Mouse (Mus musculus) heart, postnatal 4 days (tissue): Measurements from ENCODE around the gene Slc39a9. TPM values are rescaled to one million over a fixed set of nuclear protein-coding genes. Genes with fewer than 3 reads are reported as not detected.

Source experiments
- DNase-seq: peaks from one replicate; pipeline ENCODE4 v3.0.0; 2021
- total RNA-seq, 2 experiments: library from RNA; stranded (reverse); gene quantifications; 2 replicates each; pipeline ENCODE4 v1.2.3; 2021

Slc39a9 gene
- total RNA-seq, 2 experiments from 2014 or later, result 25.0 to 28.8 TPM

DNA sequence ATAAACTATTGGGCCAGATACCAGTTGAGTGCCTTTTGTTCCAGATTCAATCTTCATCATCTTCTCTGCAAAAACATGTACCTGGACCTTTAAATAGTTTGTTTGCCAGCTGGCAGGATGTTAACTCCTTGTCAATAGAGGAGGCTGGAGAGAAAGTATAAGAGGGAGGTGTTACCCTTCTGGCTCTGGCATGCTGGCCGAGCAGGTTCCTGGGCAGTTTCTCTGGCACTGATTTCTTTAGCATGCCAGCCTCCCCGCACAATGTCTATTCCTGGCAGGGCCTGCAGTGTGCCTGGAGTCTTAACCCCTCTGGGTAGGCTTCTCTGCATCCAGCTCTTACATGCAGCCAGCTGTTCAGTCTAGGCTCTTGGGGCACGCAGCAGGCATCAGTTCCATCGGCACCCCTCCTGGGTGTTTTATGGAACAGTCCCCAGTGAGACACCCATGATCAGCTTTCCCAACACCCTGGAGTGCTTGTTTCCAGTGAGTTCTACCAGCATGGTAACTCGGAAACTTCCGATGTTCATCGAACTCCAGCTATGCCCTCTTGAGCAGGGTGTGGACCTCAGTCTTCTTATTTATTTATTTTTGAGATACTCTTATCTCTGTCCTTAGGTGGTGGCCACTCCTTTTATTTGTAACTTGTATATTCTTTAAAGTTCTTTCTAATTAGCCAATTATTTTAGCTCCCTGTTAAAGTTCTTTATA is 10.4 kb downstream of the Slc39a9 start:
- DNase-seq, result peak; percentile 63

DNA sequence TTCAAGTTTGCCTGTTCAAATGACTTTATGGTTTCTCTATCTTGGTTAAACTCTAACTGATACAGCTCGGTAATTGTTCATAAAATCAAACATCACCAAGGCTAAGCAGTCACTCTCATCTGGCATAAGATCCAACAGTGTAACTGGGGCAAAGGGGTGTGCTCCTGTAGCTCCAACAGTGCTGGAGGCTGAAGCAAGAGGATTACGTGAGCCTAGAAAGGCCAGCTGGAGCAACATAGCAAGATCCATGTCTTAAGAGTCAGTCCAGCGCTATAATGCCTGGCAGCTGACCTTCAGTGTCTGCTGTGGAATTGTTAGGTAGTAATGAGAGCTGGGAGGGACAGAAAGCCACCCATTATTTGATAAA is 11.0 kb downstream of the Slc39a9 start:
- DNase-seq, result no peak

DNA sequence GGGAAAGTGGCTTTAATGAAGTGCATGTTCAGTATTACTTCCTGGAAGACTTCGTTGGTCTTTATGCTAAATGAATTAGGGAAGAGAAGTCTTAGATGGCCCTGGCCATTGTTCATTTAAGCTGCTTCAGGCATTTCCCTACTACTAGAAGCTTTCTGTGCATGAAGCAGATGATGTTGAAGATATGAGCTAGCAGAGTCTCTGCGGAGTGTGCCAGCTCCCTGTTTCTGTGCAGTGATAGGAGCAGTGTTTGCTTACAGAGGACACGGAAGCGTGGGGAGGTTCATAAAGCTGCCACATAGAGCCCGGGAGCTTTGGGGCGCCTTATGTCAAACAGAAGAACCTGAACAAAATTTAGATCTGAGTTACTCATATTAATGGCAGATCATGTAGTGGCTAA is 15.0 kb downstream of the Slc39a9 start:
- DNase-seq, result no peak

DNA sequence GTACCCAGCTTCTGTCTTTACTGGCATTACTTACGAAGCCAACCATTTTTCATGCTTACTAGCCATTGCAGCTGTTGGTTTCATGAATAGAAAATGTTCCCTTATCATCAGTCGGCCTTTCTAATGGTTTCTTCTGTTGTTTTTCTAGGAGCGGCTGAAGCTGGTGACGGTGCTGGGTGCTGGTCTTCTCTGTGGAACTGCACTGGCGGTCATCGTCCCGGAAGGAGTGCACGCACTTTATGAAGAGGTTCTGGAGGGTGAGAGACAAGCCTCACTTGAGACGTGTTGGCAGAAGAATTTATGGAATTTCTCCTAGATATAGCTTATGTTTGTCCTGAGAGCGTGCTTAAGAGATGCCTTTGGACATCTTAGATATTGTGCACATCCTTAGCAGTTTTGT is 18.6 kb downstream of the Slc39a9 start:
- DNase-seq, result no peak

DNA sequence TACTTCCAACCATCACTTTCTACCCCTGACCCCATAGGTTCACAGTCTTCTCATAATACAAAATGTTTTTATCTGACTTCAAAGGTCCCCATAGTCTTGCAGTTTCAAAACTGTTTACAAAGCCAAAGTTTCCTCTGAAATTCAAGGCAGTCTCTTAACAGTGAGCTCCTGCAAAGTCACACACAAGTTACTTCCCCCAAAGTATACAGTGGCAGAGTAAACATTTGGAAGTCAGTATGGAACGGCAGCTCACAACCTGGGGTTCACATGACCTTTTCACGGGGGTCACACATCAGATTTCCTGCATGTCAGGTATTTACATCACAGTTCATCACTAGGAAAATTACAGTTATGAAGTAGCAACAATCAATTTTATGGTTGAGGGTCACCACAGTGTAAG is 20.3 kb downstream of the Slc39a9 start:
- no peak for DNase-seq

DNA sequence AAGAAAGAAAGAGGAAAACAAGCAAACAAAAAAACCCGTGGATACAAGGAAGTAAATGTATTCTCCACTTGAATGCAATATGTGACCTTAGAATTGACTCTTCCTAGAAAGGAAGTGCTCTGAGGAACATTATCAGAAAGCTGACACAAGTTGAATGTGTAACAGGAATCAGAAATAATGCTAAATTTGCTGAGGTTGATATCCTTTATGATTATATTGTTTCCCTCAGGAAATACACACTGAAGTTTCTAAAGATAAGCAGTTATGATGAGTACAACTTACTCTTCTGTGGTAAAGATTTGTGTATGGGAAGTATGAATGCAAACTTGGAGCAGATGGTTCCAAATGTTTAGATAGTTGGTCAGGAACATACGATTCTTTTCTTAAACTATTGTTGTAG is 24.7 kb downstream of the Slc39a9 start:
- DNase-seq, result no peak

DNA sequence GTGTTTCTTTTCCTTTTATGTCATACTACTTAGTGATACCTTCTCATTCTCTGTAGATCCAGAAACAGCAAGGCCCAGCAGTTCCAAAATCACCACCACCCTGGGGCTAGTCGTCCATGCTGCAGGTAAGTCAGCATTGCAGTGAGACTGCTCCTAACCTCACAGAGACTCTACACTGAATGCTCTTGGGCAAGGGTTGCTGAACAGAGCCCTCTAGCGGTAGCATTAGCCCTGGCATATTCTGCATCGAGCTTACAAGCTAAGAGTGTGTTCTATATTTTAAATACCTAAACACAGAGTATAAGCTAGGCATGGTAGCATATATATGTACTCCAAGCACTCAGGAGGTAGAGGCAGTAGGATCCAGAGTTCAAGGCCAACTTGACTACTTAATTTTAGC is 29.5 kb downstream of the Slc39a9 start:
- DNase-seq, result peak; percentile 68

DNA sequence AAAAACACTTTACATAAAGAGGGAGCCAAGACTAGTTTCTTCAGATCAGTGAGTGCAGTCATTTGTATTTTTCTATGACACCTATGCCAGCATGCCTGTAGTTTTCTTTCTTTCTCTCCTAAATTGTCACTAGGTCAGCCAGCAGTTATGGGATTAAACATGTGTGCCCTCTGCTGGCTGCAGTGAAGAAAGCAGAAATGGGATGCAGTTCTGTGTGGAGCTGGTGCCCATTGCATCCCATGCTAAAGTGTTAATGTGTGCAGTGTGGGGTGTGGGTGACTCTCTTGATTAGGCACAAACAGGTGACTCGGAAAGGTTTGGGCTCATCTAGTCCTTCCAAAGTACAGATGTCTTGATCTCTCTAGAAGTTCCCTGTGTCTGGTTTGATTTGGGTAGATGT is 37.7 kb downstream of the Slc39a9 start:
- peak; percentile 49 for DNase-seq

DNA sequence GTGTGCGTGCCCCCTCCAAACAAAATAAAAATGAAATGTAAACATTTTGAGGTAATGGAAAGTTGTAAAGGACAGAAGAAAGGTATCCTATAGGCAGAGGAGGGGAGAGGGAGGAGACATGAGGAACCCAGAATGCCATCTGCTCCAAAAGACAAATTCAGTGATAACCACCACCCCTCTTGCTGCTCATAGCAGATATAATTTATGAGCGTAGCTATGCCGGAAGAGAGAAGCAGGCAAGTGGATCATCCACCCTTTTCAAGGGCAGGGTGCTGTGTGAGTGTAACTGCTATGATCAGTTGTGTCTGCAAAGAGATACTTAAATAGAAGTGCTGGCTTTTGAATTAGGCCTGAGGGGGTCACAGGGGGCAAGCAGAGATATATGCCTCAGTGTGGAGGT is 39.9 kb downstream of the Slc39a9 start:
- DNase-seq, result no peak

DNA sequence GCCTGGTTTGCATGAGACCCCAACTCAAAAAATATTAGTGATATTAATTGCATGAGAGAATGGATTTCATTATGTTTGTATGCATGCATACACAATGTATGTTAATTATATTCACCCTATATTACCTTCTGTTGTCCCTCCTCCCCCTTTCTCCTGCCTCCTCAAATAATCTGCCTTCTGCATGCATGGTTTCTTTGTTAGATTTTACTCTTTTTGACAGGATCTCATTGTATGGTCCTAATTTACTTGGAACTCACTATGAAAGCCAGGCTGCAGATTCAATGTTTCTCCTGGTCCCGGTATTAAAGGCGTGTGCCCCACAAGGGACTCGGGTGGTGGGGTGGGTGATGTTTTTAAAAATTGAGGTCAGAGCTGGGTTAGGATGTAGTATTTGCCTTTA is 40.6 kb downstream of the Slc39a9 start:
- DNase-seq, result no peak

DNA sequence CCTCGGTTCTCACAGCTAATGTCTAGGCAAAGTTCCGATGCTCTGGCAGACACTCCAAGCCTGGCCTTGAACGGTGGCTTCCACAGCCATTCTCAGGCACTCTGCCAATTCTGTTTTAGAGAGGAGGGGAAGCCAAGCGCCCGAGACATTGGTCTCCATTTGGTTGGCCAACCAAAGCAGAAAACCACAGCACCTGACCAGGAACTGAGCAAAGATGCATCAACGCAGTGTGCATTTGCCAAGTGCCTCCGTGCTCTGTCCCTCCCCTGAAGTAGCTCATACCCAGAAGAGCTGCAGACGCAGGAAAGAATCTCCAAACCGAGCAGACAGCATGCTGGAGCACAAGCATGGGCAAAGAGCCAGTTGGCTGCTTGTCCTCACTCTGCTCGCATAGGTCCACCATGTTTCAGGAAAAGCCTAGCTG is 44.1 kb downstream of the Slc39a9 start:
- peak; percentile 65 for DNase-seq

DNA sequence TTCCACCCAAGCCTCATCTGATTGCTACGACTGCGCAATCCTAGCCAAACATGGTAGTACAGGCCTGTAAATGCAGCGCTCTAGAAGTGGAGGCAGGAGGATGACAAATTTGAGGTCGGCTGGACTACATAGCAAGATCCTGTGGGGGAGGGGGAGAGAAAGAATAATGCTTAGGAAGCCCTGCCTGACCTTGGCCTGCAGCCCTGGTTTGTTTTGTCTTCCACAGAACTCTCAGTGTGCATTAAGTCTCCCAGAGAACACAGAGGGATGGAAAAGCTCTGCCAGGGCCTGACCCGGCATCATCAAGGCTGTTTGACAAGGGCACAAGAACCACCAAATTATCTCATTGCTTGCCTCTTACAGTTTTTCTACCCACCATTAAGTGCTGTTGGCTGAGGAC is 46.0 kb downstream of the Slc39a9 start:
- no peak for DNase-seq

DNA sequence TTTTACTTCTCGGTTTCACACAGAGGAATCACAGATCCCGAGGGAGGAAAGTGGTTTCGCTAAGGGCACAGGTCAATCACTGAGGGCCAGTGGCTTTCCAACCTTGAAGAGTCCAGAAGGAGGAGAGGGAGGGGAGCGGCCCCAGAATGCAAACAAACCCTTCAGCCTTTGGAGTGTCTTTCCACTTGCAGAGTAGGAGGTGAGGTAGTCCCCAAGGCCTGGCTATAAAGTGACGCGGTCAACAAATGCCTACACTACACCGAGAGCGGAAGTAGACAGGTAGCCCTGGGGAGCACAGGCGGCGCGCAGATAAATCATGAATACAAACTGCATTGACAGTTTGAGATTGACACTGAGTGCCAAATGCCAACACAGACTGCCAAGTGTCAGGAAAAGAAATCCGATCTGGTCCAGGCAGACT is 48.0 kb downstream of the Slc39a9 start:
- no peak for DNase-seq

DNA sequence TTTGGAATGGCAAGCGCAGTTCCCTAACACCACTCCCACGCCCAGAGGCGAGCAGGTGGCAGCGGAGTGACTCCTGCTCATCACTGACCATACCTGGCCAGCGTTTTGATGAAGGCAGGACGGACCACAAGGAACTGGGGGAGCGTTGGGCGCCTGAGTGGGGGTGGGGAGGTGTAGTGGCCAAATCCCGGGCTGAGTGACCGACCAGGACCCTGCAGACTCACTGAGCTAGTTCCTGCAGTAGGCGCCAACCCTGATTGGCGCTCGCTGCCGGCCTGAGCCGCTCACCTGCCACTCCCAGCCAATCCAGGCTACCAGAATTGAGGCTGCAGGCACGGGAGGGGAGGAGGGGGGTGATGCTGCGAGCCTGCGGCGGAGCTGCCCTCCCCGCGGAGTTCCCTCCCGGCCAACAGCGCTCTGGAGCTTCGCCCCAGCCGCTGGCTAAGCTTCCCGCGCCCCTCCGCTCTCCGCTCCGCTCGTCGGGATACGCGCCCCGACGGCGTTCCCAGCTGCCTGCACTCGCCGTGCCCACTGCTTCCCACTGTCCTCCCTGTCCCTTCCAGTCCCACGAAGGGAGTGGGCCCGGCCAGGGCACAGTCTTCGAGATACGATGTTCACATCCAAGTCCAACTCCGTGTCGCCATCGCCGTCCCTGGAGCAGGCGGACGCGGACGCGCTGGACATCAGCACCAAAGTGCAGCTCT is 48.7 kb downstream of the Slc39a9 start, which contains the start of gene Plekhd1:
TSS of gene Plekhd1 (plus strand) at position 323 of the 704 bp plus-strand sequence.
- DNase-seq, result peak; percentile 44

DNA sequence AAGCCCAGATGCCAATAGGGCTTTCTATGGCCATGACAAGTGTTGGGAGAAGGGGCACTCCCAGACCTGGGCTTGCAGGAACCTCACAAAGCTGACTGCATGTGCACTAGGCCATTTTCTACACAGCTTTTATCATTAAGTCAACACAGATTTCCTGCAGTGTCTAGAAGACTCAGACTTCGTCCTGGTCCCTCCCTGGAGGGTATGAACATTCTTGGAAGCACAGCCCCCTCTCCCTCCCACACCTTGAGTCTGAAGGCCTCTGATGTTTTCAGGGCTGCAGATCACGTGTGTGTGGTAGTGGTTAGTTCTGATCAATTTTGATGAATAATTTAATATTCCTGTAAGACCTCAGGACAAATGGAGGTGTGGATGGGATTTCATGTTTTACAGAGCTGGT is 50.0 kb downstream of the Slc39a9 start:
- no peak for DNase-seq

DNA sequence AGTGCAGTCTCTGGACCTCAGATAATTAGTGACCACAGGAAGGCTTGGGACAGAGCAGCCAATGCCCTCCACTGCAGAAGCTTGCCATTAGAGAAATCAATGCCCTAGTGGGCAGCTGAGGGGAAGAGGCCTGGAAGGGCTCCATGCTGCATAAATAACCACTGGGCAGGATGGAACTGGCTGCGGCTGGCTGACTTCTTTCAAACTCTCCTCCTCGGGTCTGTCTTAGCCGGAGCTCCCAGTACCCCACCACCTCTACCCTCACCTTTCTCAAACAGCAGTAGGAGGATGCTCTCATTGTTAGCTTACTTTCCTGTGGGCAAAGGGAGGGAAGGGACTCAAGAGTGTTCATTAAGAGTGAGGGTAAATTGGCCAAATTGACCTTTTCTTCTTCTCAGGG is 51.3 kb downstream of the Slc39a9 start:
- no peak for DNase-seq

DNA sequence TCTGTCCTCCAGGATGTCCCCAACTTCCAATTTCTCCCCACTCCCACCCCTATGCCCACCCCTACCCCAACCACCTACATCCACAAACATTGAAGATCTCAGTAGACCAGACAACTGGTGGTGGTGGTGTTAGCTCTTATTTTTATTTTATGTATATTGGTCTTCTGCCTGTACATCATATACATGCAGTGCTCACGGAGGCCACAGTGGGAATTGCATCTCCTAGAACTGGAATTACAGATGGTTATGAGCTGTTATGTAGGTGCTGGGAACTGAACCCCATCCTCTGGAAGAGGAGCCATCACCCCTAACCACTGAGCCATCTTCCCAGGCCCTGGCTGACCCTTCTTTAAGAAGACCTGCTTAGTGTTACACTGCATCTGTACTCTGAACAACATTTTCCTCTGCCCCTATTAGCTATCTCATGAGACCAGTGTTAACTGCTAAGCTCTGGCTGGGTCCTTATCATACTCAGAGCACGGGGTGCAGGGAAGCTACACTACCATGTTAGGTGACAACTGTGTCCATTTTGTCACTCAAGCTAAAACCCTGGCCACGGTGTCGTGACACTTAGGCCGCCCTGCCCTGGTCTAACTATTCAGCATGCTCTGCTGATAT is 55.0 kb downstream of the Slc39a9 start:
- no peak for DNase-seq

DNA sequence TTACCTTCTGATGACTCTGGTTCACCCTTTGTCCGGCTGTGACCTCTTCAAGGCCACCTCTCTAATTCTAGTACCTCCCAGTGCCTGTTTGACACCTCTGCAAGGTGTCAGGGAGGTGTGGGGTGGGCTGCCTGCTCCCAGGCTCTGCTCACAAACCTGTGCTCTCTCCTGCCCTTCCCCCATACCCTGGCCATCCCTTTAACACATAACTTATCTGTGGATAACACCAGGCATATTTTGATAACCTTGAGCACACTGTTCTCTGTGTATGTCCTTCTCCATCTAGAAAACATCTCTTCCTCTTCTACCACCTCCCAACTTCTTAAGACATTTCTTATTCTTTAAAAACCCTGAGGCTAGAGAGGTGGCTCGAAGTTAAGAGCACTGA is 55.5 kb downstream of the Slc39a9 start:
- DNase-seq, result no peak

DNA sequence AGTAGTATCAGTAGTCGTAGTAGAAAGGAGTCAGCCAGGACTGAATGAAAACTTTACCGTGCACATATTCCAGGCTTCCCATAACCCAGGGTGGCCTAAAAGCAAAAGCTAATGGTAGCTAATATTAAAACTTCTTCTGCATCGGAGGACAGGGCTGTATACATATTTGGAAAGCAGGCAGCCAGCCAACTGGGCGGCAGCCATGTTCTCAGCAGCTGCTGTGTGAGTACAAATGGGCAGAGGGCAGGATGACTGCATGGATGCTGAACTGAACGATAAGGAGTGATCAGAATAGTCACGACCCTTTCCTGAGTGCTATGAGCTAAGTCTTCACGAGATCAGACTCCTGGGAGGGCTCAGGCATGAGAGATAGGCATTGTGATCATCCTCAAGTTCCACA is 57.6 kb downstream of the Slc39a9 start:
- peak; percentile 54 for DNase-seq

DNA sequence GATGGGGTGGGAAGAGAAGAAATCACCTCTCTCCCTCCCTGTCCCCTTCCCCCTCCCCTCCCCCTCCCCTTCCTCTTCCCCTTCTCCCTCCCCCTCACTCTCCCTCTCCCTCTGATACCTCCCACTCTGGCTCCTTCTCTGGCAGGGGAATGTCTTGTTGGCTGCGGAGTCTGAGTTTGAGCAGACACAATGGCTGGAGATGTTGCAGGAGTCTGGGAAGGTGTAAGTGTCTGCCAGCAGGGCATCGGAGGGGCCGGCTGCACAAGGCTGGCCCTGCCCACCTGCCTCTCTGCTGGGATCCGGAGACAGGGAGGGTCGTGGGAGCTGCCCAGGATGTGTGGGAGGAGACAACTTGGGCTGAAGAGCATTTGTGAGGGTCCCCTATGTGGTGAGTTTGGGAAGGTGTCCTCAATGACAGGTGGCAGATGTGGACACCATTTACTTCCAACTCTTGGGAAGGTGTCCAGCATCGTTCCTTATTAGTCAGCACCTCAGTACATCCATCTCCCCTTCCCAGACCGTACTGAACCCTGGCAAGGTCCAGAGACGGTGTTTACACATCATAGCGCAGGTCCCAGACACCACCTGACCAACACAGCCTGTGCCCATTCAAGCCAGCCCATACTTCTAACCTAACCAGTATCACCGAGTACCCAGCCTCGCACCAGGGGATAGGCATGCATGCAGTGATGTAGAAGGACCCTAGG is 62.7 kb downstream of the Slc39a9 start:
- DNase-seq, result no peak

DNA sequence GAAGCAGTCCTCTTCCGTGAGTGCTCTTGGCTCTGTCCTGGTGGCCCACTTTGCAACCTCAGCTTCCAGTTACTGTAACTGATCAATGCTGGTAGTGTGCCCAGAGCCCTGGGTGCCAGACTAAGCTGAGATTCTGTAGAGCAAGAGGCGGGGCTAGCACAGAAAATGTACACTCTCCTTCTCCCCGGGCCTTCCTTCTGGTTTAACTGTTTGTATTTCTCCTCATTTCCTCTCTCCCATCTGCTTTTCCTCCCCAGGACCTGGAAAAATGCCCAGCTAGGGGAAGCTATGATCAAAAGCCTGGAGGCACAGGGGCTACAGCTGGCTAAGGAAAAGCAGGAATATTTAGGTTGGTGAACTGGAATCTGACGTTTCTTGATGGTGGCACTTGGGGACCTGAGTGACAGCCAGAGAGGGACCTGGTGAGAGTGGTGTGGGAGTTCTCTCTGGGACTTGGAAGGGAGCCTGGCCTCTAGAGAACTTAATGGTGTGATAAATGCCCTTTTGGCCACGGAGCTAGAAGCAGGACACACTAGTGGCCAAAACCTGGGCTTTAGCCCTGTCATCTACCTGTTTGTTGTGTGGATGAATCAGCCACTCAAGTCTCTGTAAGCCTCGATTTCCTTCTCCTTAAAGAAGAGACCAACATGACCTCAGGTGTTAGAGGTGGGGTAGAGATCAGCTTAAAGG is 63.4 kb downstream of the Slc39a9 start:
- no peak for DNase-seq

DNA sequence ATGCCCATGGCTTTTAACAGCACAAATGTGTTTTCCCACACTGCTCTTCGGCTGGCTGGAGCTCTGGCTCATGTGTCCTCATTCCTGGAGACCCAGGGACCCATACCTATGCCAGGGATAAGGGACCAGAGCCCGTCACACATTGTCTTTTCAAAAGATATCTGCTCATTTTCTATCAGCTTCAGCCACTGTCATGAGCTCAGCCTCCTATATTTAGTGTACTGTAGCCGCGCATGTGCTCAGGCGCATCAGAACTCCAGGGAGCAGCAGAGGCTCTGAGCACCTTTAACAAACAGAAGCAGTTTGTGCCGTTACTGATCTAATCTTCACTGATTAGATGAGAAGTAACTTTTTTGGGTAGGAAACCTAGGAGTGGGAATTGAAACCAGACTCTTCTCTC is 72.2 kb downstream of the Slc39a9 start:
- DNase-seq, result no peak

DNA sequence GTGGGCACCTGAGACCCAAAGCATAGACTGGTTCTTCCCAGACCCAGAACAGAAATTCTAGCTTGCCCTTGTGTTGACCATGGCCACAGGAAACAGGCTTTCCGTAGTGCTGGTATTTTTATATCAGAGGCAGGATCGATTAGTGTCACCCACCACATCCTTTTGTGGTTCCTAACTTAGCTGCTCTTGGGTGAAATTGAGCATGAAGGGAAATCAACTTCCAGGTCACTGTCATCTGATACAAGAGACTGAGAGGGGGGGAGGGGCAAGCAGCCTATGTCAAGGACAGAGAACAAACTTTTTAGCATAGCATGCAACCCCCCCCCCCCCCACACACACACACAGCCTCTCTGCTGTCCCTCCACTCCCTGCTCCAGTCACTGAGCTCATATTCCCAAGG is 75.5 kb downstream of the Slc39a9 start:
- no peak for DNase-seq
